Mouse (Mus musculus): ENCODE measurements around the gene Lmo2. TPM values are rescaled to one million over a fixed set of nuclear protein-coding genes. Genes with fewer than 3 reads are reported as not detected.

Gene Lmo2
- 184 and 198 TPM in 2 replicates for total RNA-seq (2014; fragmentation: Nextera tagmentation)
- 119 and 124 TPM in 2 replicates for total RNA-seq (2017)
- 255 and 381 TPM in 2 replicates for polyA plus RNA-seq (2012)

GRCm38 (mm10) chr2:103957649-103958546, at the start of gene Lmo2:
Gene Lmo2, plus strand, starts transcription at chr2:103957986.
- DNase-seq (ENCODE audit: low spot score) = no peak
- no peaks in the 10 kb centered on the region for H3K9me3 ChIP-seq (replicated peaks)
- ATAC-seq (ENCODE audit: extremely low read depth, insufficient number of reproducible peaks, low FRiP score, poor library complexity, severe bottlenecking) = peak; percentile 59
- H3K4me3 ChIP-seq (ENCODE audit: low read depth, low read length) = peak within 1 kb of the TSS; percentile 28; the same call in 1 of the 2 replicates
- H3K27me3 ChIP-seq (ENCODE audit: insufficient read depth, low read length) = no peaks in the 10 kb centered on the region
- H3K4me1 ChIP-seq (ENCODE audit: insufficient read depth, low read depth, low read length) = peaks cover 66% of the 10 kb centered on the region
- TF ChIP-seq CTCF (IDR thresholded peaks at IDR 0.05; ENCODE audit: low read depth, low read length) (no peak), TAL1 (conservative IDR thresholded peaks at IDR 0.05; ENCODE audit: low read depth, low read length) (no peak), GATA2 (IDR thresholded peaks at IDR 0.05; ENCODE audit: borderline replicate concordance, low read depth, low read length) (no peak), GATA1 (IDR thresholded peaks at IDR 0.05; ENCODE audit: borderline replicate concordance, low read length) (no peak), POLR2AphosphoS5 (IDR thresholded peaks at IDR 0.05; ENCODE audit: insufficient replicate concordance, low read depth, low read length) (no peak)
- peaks cover 3% of the 10 kb centered on the region for H3K36me3 ChIP-seq (replicated peaks)

- no peaks in the 10 kb centered on the region for H3K9me3 ChIP-seq (replicated peaks)
- DNase-seq (ENCODE audit: low spot score) = no peak
- no peaks in the 10 kb centered on the region for H3K36me3 ChIP-seq (replicated peaks)
- H3K4me3 ChIP-seq (ENCODE audit: low read depth, low read length) = no peak overlapping the region
- H3K4me1 ChIP-seq (ENCODE audit: insufficient read depth, low read depth, low read length) = peaks cover 18% of the 10 kb centered on the region; the same call in 1 of the 2 replicates
- ATAC-seq (ENCODE audit: extremely low read depth, insufficient number of reproducible peaks, low FRiP score, poor library complexity, severe bottlenecking) = no peak
- H3K27me3 ChIP-seq (ENCODE audit: insufficient read depth, low read length) = no peaks in the 10 kb centered on the region
- TF ChIP-seq POLR2AphosphoS5 (IDR thresholded peaks at IDR 0.05; ENCODE audit: insufficient replicate concordance, low read depth, low read length) (no peak), CTCF (IDR thresholded peaks at IDR 0.05; ENCODE audit: low read depth, low read length) (no peak), GATA1 (IDR thresholded peaks at IDR 0.05; ENCODE audit: borderline replicate concordance, low read length) (no peak), GATA2 (IDR thresholded peaks at IDR 0.05; ENCODE audit: borderline replicate concordance, low read depth, low read length) (no peak), TAL1 (conservative IDR thresholded peaks at IDR 0.05; ENCODE audit: low read depth, low read length) (no peak)
Observed at GRCm38 (mm10) chr2:103910601-103911000, 47.2 kb upstream of the Lmo2 start.

GRCm38 (mm10) chr2:103912481-103913251, 45.1 kb upstream of the Lmo2 start:
- Histone ChIP-seq H3K36me3 (replicated peaks) (no peaks in the 10 kb centered on the region), H3K27me3 (ENCODE audit: insufficient read depth, low read length) (no peaks in the 10 kb centered on the region), H3K4me3 (ENCODE audit: low read depth, low read length) (no peak overlapping the region), H3K9me3 (replicated peaks) (no peaks in the 10 kb centered on the region), H3K4me1 (ENCODE audit: insufficient read depth, low read depth, low read length) (peaks cover 22% of the 10 kb centered on the region)
- no peak for ATAC-seq (ENCODE audit: extremely low read depth, insufficient number of reproducible peaks, low FRiP score, poor library complexity, severe bottlenecking)
- TF ChIP-seq TAL1 (conservative IDR thresholded peaks at IDR 0.05; ENCODE audit: low read depth, low read length) = no peak
- no peak for TF ChIP-seq GATA1 (IDR thresholded peaks at IDR 0.05; ENCODE audit: borderline replicate concordance, low read length)
- no peak for TF ChIP-seq GATA2 (IDR thresholded peaks at IDR 0.05; ENCODE audit: borderline replicate concordance, low read depth, low read length)
- no peak for DNase-seq (ENCODE audit: low spot score)

GRCm38 (mm10) chr2:103913252-103913650, 44.5 kb upstream of the Lmo2 start:
- Histone ChIP-seq H3K4me1 (ENCODE audit: insufficient read depth, low read depth, low read length) (peaks cover 22% of the 10 kb centered on the region), H3K9me3 (replicated peaks) (no peaks in the 10 kb centered on the region), H3K27me3 (ENCODE audit: insufficient read depth, low read length) (no peaks in the 10 kb centered on the region), H3K36me3 (replicated peaks) (no peaks in the 10 kb centered on the region), H3K4me3 (ENCODE audit: low read depth, low read length) (no peak overlapping the region)
- ATAC-seq (ENCODE audit: extremely low read depth, insufficient number of reproducible peaks, low FRiP score, poor library complexity, severe bottlenecking) (no peak), DNase-seq (ENCODE audit: low spot score) (no peak)
- no peak for TF ChIP-seq GATA1 (IDR thresholded peaks at IDR 0.05; ENCODE audit: borderline replicate concordance, low read length)
- no peak for TF ChIP-seq GATA2 (IDR thresholded peaks at IDR 0.05; ENCODE audit: borderline replicate concordance, low read depth, low read length)
- TF ChIP-seq POLR2AphosphoS5 (IDR thresholded peaks at IDR 0.05; ENCODE audit: insufficient replicate concordance, low read depth, low read length) = no peak
- no peak for TF ChIP-seq TAL1 (conservative IDR thresholded peaks at IDR 0.05; ENCODE audit: low read depth, low read length)
- TF ChIP-seq CTCF (IDR thresholded peaks at IDR 0.05; ENCODE audit: low read depth, low read length) = no peak

- Histone ChIP-seq H3K27me3 (ENCODE audit: insufficient read depth, low read length) (no peaks in the 10 kb centered on the region), H3K36me3 (replicated peaks) (no peaks in the 10 kb centered on the region)
Observed at GRCm38 (mm10) chr2:103916069-103916468, 41.7 kb upstream of the Lmo2 start.

GRCm38 (mm10) chr2:103917375-103917774, 40.4 kb upstream of the Lmo2 start:
- ATAC-seq (ENCODE audit: extremely low read depth, insufficient number of reproducible peaks, low FRiP score, poor library complexity, severe bottlenecking) = no peak
- no peak overlapping the region for H3K4me3 ChIP-seq (ENCODE audit: low read depth, low read length)
- TF ChIP-seq GATA1 (IDR thresholded peaks at IDR 0.05; ENCODE audit: borderline replicate concordance, low read length) (no peak), TAL1 (conservative IDR thresholded peaks at IDR 0.05; ENCODE audit: low read depth, low read length) (no peak), CTCF (IDR thresholded peaks at IDR 0.05; ENCODE audit: low read depth, low read length) (no peak), POLR2AphosphoS5 (IDR thresholded peaks at IDR 0.05; ENCODE audit: insufficient replicate concordance, low read depth, low read length) (no peak), GATA2 (IDR thresholded peaks at IDR 0.05; ENCODE audit: borderline replicate concordance, low read depth, low read length) (no peak)
- DNase-seq (ENCODE audit: low spot score) = no peak
- H3K4me1 ChIP-seq (ENCODE audit: insufficient read depth, low read depth, low read length) = peaks cover 25% of the 10 kb centered on the region
- H3K9me3 ChIP-seq (replicated peaks) = no peaks in the 10 kb centered on the region
- no peaks in the 10 kb centered on the region for H3K36me3 ChIP-seq (replicated peaks)
- H3K27me3 ChIP-seq (ENCODE audit: insufficient read depth, low read length) = no peaks in the 10 kb centered on the region

More at GRCm38 (mm10) chr2:103916069-103916468, 41.7 kb upstream of the Lmo2 start:
- Histone ChIP-seq H3K4me3 (ENCODE audit: low read depth, low read length) (no peak overlapping the region), H3K9me3 (replicated peaks) (no peaks in the 10 kb centered on the region), H3K4me1 (ENCODE audit: insufficient read depth, low read depth, low read length) (peaks cover 22% of the 10 kb centered on the region)
- DNase-seq (ENCODE audit: low spot score) = no peak
- ATAC-seq (ENCODE audit: extremely low read depth, insufficient number of reproducible peaks, low FRiP score, poor library complexity, severe bottlenecking) = no peak
- TF ChIP-seq CTCF (IDR thresholded peaks at IDR 0.05; ENCODE audit: low read depth, low read length) (no peak), TAL1 (conservative IDR thresholded peaks at IDR 0.05; ENCODE audit: low read depth, low read length) (no peak), POLR2AphosphoS5 (IDR thresholded peaks at IDR 0.05; ENCODE audit: insufficient replicate concordance, low read depth, low read length) (no peak), GATA1 (IDR thresholded peaks at IDR 0.05; ENCODE audit: borderline replicate concordance, low read length) (no peak)

All from G1E (cell line).